Mouse (Mus musculus): Measurements from ENCODE around the gene Xcl1.

Xcl1 gene

DNA sequence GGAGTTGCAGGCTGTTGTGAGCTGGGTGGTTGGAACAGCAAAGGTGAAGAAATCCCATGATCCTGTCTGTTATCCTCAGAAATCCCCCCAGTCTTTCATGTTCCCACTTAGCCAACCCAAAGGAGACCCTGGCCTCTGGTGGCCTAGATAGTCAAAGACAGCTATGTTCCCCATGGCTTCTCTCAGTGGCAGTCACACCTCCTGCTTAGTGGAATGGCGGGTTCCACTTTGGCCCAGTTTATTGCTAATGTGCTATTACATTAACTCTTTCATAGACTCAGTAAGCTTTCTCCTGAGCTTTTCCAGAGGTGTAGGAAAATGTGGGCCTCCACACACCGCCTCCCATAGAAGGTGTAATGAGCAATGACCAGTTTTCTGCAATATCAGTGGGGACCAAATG is 39.5 kb downstream of the Xcl1 start:
- Histone ChIP-seq H3K27me3 (ENCODE audit: control insufficient read depth, insufficient read depth, low read length, poor library complexity, severe bottlenecking) (no peaks in the 10 kb centered on the region), H3K36me3 (ENCODE audit: control insufficient read depth, insufficient read depth, low read length, poor library complexity, severe bottlenecking) (no peaks in the 10 kb centered on the region)
- DNase-seq (ENCODE audit: low read depth, low spot score): no peak

DNA sequence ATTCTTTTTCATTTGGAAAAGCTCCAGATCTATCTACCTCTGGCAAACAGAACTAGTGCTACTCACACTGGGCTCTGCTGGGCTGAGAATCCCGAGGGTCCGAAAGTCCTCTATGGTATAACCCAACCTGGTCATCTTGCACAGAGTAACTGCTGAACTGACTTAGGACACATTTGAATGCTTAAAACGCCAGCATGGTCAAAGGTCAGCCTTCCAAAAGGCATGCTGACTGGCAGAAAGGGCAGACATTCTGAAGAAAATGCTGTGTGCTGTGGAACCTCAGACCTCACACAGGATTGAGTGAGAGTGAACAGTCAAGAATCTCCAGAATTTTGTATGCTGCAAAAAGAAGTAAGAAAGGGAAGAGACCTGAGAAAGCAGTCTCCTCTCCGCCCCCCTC is 45.0 kb downstream of the Xcl1 start:
- H3K36me3 ChIP-seq (ENCODE audit: control insufficient read depth, insufficient read depth, low read length, poor library complexity, severe bottlenecking): no peaks in the 10 kb centered on the region
- DNase-seq (ENCODE audit: low read depth, low spot score): no peak
- no peaks in the 10 kb centered on the region for H3K27me3 ChIP-seq (ENCODE audit: control insufficient read depth, insufficient read depth, low read length, poor library complexity, severe bottlenecking)

DNA sequence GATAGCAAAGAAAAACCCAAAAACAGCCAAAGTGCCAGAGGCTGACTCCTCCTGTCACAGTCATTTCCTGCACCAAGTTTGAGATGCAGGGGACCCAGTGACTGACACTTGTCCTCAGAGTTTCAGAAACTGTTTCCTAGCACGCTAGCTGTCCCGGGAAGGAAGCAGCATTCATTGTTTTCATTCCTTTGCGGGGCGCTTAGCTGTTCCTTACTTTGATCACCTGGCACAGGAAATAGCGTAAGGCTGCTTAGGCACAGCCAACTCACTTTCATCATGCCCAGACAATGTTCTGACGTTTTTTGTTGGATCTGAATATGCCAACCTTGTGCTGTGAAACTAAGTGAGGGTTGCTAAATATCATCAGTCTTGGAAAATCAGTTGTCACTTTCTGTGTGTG is 46.8 kb downstream of the Xcl1 start:
- no peak for DNase-seq (ENCODE audit: low read depth, low spot score)
- no peaks in the 10 kb centered on the region for H3K36me3 ChIP-seq (ENCODE audit: control insufficient read depth, insufficient read depth, low read length, poor library complexity, severe bottlenecking)
- H3K27me3 ChIP-seq (ENCODE audit: control insufficient read depth, insufficient read depth, low read length, poor library complexity, severe bottlenecking): no peaks in the 10 kb centered on the region

DNA sequence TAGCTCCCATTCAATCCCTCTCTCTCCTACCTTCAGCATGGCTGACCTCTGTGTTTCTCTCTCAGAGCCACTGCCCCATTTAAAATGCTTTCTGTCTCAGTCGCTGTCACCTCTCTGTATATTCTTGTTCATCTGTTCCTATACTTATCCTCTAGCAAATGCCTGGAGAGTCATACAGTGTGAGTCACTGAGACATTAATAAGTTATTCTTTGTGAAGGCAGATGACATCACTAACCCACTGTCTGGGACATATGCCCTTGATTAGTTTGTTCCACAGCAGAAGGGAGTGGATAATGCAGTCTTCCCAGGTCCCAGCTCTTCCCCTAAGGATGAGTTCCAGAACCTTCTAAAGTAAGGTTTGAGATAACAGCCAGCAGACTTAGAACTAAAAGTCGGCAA is 47.6 kb downstream of the Xcl1 start:
- no peaks in the 10 kb centered on the region for H3K27me3 ChIP-seq (ENCODE audit: control insufficient read depth, insufficient read depth, low read length, poor library complexity, severe bottlenecking)
- no peak for DNase-seq (ENCODE audit: low read depth, low spot score)
- H3K36me3 ChIP-seq (ENCODE audit: control insufficient read depth, insufficient read depth, low read length, poor library complexity, severe bottlenecking): no peaks in the 10 kb centered on the region

DNA sequence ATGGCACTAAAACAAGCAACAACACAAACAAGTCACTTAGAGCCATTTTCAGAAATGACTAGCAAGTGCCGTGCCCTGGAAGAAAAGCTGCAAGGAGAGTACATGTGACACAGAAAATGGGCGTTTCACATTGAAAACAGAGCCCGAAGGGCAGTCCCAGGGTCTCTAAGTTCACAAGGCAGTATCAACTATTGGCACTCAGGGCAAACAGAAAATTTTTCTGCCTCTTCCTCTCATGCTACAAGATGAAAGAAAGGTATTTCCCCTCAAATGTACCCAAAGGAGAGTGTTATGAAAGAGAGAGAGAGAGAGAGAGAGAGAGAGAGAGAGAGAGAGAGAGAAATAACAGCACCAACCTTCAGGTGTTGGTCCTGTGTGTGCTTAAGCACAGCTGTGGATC is 53.4 kb downstream of the Xcl1 start:
- no peaks in the 10 kb centered on the region for H3K36me3 ChIP-seq (ENCODE audit: control insufficient read depth, insufficient read depth, low read length, poor library complexity, severe bottlenecking)
- H3K27me3 ChIP-seq (ENCODE audit: control insufficient read depth, insufficient read depth, low read length, poor library complexity, severe bottlenecking): no peaks in the 10 kb centered on the region
- no peak for DNase-seq (ENCODE audit: low read depth, low spot score)
